Mouse (Mus musculus) kidney, embryonic 16.5 days (tissue): ENCODE measurements around the gene Sap18b. TPM values are rescaled to one million over a fixed set of nuclear protein-coding genes. Genes with fewer than 3 reads are reported as not detected.

Experiments
- ATAC-seq: fragments of 200-750 bp; cut with Nextera tagmentation; 2 replicates; pipeline ENCODE4 v1.8.0; 2017; ENCODE audit warnings: moderate TSS enrichment; ENCODE audit not compliant: low FRiP score, low TSS enrichment
- H3K27ac ChIP-seq: fragments of 300-500 bp; sonication (generic); 2 replicates; pipeline ENCODE4 v1.5.1; 2014; ENCODE audit warnings: low read length
- H3K27me3 ChIP-seq: fragments of 300-500 bp; sonication (generic); 2 replicates; pipeline ENCODE4 v1.6.1; 2014; ENCODE audit warnings: low read length, control low read depth, mixed read lengths; ENCODE audit not compliant: insufficient read depth
- H3K36me3 ChIP-seq: fragments of 300-500 bp; sonication (generic); 2 replicates; pipeline ENCODE4 v1.6.1; 2014; ENCODE audit warnings: low read length, control low read depth, mixed read lengths; ENCODE audit not compliant: insufficient read depth
- H3K4me1 ChIP-seq: fragments of 300-500 bp; sonication (generic); 2 replicates; pipeline ENCODE4 v1.6.1; 2014; ENCODE audit warnings: low read length, control low read depth, mixed read lengths; ENCODE audit not compliant: insufficient read depth
- H3K4me2 ChIP-seq: fragments of 300-500 bp; sonication (generic); replicated peaks from 2 replicates; pipeline ENCODE4 v1.6.1; 2014; ENCODE audit warnings: low read depth, low read length
- H3K4me3 ChIP-seq: fragments of 300-500 bp; sonication (generic); 2 replicates; pipeline ENCODE4 v1.5.1; 2014; ENCODE audit warnings: mild to moderate bottlenecking, low read length
- H3K9ac ChIP-seq: fragments of 300-500 bp; sonication (generic); replicated peaks from 2 replicates; pipeline ENCODE4 v1.6.1; 2014; ENCODE audit warnings: low read length
- H3K9me3 ChIP-seq: fragments of 300-500 bp; sonication (generic); 2 replicates; pipeline ENCODE4 v1.6.1; 2016; ENCODE audit warnings: low read length, control low read depth
- WGBS: fragments of 180-500 bp; shearing (Covaris S2); extraction: QIAGEN DNeasy Blood & Tissue Kit; methylation state at CpG from one replicate; pipeline ENCODE4 v1.1.7; 2014; 5-methylcytosine and 5-hydroxymethylcytosine counted together
- polyA plus RNA-seq: library from polyadenylated mRNA; unstranded; fragments of >200 nt; fragmentation: Nextera tagmentation; extraction: Ambion mirVana; gene quantifications from 2 replicates; pipeline ENCODE4 v1.2.1, GENCODE M21; 2015

Gene Sap18b
- polyA plus RNA-seq, 1 experiment from 2014 or later, result 308 TPM

DNA sequence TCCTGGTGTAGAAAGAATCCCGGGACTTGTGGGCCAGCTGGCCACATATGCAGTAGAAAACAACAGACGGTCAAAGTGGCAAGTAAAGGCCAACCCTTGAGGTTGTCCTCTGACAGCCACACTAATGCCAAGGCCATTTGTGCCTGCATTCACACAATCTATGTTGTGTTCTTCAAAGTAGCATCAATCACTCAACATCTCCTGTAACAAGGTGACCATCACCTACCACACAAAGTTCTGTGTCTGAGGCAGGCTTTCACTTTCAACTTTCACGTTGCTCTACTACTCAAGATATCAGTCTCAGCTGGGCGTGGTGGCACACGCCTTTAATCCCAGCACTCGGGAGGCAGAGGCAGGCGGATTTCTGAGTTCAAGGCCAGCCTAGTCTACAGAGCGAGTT is 22.9 kb upstream of the Sap18b start:
- Histone ChIP-seq H3K27me3 (no peaks in the 10 kb centered on the region), H3K9ac (no peak overlapping the region), H3K27ac (no peak overlapping the region), H3K36me3 (peaks cover 8% of the 10 kb centered on the region; the same call in 1 of the 2 replicates), H3K4me3 (no peak overlapping the region), H3K4me1 (peaks cover 21% of the 10 kb centered on the region), H3K4me2 (no peak overlapping the region), H3K9me3 (no peaks in the 10 kb centered on the region)
- ATAC-seq, result no peak
- 87% methylated on average over 8 of the region's 8 CpGs for WGBS

DNA sequence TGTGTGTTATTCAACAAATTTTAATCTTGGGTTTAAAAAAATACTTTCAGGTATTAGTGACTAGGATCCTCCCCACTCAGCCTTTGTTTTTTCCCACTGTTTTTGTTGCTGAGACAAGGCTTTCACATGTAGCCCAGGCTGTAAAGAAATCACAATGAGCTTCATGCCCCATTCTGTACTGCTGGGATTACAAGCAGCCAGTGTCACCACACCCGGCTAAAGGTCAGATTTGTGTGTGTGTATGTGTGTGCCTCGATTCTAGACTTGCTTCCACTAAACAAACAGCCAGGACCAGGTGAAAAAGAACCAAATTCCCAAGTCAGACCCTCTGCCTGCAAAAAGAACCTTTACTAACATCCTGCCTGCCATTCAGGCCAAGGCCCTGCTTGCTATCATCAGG is 19.7 kb upstream of the Sap18b start:
- no peak for ATAC-seq
- Histone ChIP-seq H3K36me3 (peaks cover 8% of the 10 kb centered on the region; the same call in 1 of the 2 replicates), H3K9me3 (no peaks in the 10 kb centered on the region), H3K27me3 (no peaks in the 10 kb centered on the region), H3K4me1 (peaks cover 21% of the 10 kb centered on the region), H3K9ac (peak overlapping the region; percentile 98), H3K27ac (no peak overlapping the region), H3K4me3 (peak overlapping the region; percentile 92), H3K4me2 (peak overlapping the region; percentile 76)
- whole genome bisulfite sequencing, result 49% methylated on average over 2 of the region's 2 CpGs

DNA sequence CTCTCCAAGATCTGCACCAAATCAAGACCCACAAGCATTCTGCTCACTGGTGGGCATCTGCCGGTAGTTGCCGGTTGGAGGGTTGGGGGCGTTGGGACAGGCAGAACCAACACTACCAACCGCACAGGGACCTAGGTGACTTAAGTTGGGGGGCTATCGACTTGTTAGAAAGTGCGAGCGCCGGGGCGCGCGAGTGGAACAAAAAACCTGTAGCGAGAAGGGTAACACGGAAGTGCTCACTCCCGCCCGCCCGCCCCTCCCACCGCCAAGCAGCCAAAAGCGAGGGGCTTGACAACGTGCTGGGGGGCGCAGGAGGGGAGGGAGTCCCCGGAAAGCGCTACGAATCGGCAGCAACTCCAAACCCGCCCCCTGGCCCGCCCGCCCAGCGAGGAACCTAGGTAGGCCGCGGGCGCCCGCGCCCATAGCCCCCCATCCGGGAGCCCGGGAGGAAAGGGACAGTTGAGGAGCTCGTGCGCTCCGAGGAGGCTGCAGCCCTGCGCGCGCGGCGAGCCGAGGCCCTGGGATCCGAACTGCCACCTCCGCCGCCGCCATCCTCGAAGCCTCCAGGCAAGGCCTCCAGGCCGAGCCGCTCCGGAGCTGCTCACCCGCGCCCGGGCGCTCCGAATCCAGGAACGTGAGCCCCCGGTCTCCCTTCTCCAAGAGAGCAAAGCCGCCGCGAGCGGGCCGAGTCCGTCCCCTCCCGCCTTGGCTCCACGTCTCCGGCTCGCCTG is 18.5 kb upstream of the Sap18b start:
- ATAC-seq, result peak; percentile 4
- Histone ChIP-seq H3K9me3 (no peaks in the 10 kb centered on the region), H3K36me3 (peaks cover 3% of the 10 kb centered on the region; the same call in 1 of the 2 replicates), H3K4me3 (peak overlapping the region; percentile 92), H3K9ac (peak overlapping the region; percentile 98), H3K27ac (peak overlapping the region; percentile 93), H3K4me1 (peaks cover 21% of the 10 kb centered on the region), H3K27me3 (no peaks in the 10 kb centered on the region), H3K4me2 (peak overlapping the region; percentile 76)
- WGBS, result under 1% methylated on average over 58 of the region's 69 CpGs

DNA sequence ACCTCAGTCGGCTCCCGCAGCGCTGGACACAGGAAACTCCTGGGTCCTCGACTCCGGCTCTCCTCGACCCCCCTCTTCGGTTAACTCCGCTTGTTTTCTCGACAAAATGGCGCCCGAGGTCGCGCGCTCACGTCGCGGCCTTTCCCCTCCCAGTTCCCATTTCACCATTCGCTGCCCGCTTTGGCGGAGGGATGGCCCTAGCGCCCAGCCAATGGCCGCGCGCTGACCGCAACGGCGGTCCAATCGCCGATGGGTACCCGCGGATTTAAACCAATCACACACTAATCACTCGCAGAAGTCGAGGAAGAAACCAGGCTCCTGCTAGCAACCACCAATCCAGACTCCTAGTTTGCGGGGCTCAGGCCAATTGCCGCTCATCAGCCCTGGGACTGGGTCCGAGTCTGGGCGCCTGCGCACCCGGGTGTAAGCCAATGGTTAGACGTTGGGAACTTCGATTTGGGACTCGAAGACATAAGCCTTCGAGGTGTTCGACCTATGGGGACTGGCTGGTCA is 17.8 kb upstream of the Sap18b start, which contains the start of gene Cnot1:
Gene Cnot1, minus strand, starts transcription at position 134 of the 513 bp plus-strand sequence.
- peaks cover 17% of the 10 kb centered on the region for H3K4me1 ChIP-seq
- no peaks in the 10 kb centered on the region for H3K9me3 ChIP-seq
- H3K27ac ChIP-seq, result peak within 1 kb of the TSS; percentile 99
- peak within 1 kb of the TSS; percentile 98 for H3K9ac ChIP-seq
- H3K4me2 ChIP-seq, result peak within 1 kb of the TSS; percentile 76
- no peaks in the 10 kb centered on the region; the same call in 1 of the 2 replicates for H3K36me3 ChIP-seq
- under 1% methylated on average over 41 of the region's 44 CpGs for WGBS
- ATAC-seq, result peak; percentile 97
- no peaks in the 10 kb centered on the region for H3K27me3 ChIP-seq
- H3K4me3 ChIP-seq, result peak within 1 kb of the TSS; percentile 92

DNA sequence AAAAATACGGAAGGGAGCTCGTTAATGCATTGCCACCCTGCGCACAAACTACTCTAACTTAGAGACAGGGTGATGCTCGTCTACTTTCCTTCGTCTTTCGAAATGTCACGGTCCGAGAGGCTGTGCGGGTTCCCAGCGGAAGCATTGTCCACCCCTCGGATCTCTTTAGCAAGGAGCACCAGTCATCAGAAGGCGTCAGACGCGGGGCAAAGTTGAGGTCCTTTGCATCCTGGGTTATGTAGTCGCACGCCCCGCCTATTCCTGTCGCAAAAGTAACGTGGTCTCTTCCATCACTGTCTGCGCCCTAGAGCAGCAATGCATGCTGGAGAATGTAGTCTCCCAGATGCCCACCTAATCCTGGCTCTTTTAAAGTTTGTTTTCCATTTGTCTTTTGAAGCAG is 17.3 kb upstream of the Sap18b start:
- no peaks in the 10 kb centered on the region; the same call in 1 of the 2 replicates for H3K36me3 ChIP-seq

DNA sequence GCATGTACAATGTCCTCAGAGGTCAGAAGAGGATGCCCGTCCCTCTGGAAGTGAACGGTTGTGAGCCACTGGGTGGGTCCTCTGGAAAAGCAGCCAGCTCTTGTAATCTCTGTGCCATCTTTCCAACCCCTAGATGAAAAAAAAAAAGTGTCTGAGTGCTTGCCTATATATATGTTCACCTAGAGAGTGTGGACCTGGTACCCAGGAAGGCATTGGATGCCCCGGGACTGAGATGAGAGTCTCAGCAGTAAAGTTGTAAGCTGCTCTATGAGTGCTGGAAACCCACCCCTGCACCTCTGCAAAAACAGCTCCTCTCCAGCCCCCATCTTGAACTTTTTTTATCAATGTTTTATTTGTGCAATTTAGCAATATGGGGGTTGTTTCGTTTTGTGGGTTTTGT is 16.5 kb upstream of the Sap18b start:
- H3K27me3 ChIP-seq, result no peaks in the 10 kb centered on the region
- H3K27ac ChIP-seq, result no peak overlapping the region
- WGBS, result 87% methylated on average over 4 of the region's 4 CpGs

More for the DNA sequence above, 17.3 kb upstream of the Sap18b start:
- Histone ChIP-seq H3K27ac (peak overlapping the region; percentile 99), H3K9me3 (no peaks in the 10 kb centered on the region), H3K27me3 (no peaks in the 10 kb centered on the region), H3K4me2 (peak overlapping the region; percentile 70), H3K4me1 (peaks cover 17% of the 10 kb centered on the region), H3K4me3 (peak overlapping the region; percentile 92), H3K9ac (peak overlapping the region; percentile 73)
- under 1% methylated on average over 20 of the region's 20 CpGs for WGBS
- peak; percentile 95 for ATAC-seq

DNA sequence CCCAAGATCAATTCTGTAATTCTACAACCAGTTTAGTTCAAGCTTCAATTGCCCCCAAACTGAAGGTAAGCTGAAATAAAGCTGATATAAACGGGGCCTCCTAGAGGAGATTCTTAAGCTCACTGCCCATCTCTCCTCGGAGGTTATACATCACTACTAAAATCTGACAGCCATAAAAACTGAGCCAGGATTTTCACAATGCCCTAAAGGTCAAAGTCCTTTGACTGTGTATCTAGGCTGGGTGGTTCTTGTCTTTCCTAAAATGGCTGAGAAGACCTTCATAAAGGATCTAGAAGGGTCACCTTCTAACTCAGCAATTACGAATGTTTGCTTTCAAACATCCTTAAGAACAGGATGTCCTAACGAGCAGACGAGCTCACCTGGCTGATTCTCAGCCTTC is 16.0 kb upstream of the Sap18b start:
- WGBS, result 71% methylated on average over 5 of the region's 5 CpGs
- H3K27ac ChIP-seq, result no peak overlapping the region
- H3K27me3 ChIP-seq, result no peaks in the 10 kb centered on the region
- H3K9me3 ChIP-seq, result no peaks in the 10 kb centered on the region
- H3K4me3 ChIP-seq, result no peak overlapping the region
- H3K4me2 ChIP-seq, result no peak overlapping the region
- no peak overlapping the region for H3K9ac ChIP-seq
- ATAC-seq, result no peak
- H3K36me3 ChIP-seq, result no peaks in the 10 kb centered on the region; the same call in 1 of the 2 replicates
- peaks cover 17% of the 10 kb centered on the region for H3K4me1 ChIP-seq

More for the DNA sequence above, 16.5 kb upstream of the Sap18b start:
- no peaks in the 10 kb centered on the region; the same call in 1 of the 2 replicates for H3K36me3 ChIP-seq
- H3K4me3 ChIP-seq, result no peak overlapping the region
- H3K4me2 ChIP-seq, result no peak overlapping the region
- peaks cover 17% of the 10 kb centered on the region for H3K4me1 ChIP-seq
- no peak overlapping the region for H3K9ac ChIP-seq
- ATAC-seq, result no peak
- H3K9me3 ChIP-seq, result no peaks in the 10 kb centered on the region

DNA sequence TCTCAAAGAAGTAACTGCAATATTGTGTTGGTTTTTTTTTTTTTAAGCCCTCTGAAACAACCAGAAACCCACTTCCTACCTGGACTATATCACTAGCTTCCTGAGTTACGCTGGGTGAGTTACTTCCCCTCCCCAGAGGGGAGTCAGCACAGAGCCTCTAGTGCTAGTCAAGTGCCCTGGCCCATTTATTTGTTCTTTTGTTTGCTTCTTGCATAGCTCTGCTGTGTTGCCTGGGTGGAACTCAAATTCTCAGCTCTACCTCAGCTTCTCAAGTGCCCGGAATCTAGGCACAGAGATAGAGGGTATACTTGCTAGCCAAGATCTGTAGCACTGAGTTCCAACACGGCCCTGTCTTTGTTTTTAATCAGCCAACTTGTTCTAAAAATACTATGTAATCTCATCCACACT is 15.0 kb upstream of the Sap18b start:
- Histone ChIP-seq H3K9me3 (no peaks in the 10 kb centered on the region), H3K36me3 (no peaks in the 10 kb centered on the region), H3K4me2 (no peak overlapping the region), H3K9ac (no peak overlapping the region), H3K4me3 (no peak overlapping the region), H3K4me1 (peaks cover 10% of the 10 kb centered on the region), H3K27ac (no peak overlapping the region), H3K27me3 (no peaks in the 10 kb centered on the region)
- ATAC-seq, result no peak
- WGBS, result 55% methylated on average over 3 of the region's 3 CpGs

DNA sequence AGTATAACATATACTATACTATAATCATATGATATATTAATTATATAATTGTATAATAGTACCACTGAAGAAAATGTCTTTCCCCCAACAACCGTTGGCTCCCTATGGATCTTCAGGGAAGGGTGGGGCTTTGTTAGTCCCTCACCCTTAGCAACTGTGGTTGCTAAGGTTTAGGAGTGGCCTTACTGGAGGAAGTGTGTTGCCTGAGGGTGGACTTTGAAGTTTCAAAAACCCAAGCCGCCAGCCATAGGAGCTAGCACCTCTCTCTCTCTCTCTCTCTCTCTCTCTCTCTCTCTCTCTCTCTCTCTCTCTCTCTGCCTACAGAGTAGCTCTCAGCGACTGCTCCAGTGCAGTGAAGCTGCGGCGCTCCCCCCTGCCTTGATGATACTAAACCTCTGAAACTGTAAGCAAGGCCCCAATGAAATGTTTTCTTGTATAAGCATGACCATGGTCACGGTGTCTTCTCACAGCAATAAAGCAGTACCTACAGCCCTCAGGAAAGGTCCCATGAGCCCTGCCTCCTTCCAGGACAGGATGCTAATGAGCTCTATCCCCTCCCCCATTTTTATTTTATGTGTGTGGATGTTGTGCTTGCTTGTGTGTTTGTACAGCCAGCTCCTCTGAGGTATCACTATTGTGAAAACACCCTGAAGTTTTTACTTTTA is 9.0 kb upstream of the Sap18b start:
- Histone ChIP-seq H3K27me3 (no peaks in the 10 kb centered on the region), H3K4me1 (no peaks in the 10 kb centered on the region), H3K36me3 (no peaks in the 10 kb centered on the region), H3K9me3 (no peaks in the 10 kb centered on the region), H3K9ac (no peak overlapping the region), H3K4me3 (no peak overlapping the region), H3K4me2 (no peak overlapping the region), H3K27ac (no peak overlapping the region)
- no peak for ATAC-seq
- 27% methylated on average over 6 of the region's 6 CpGs for WGBS
